Mouse (Mus musculus) ES-E14 (cell line): ENCODE measurements at regions not wholly inside any gene's neighbourhood (a gene's known extent, or its start where the extent isn't known, plus 50 kb on each side); places are given as distances from the start of the nearest gene placed in this dataset.

ENCODE experiments used
- DNase-seq: peaks from one replicate; pipeline ENCODE4 v3.0.0-alpha.2; 2013; ENCODE audit warnings: low read depth, low spot score
- H3K27ac ChIP-seq: 2 replicates; pipeline ENCODE4 v1.5.1; 2012; ENCODE audit warnings: low read depth, mild to moderate bottlenecking, low read length, moderate library complexity, mixed read lengths; ENCODE audit not compliant: poor library complexity, insufficient read depth, severe bottlenecking
- H3K36me3 ChIP-seq: 2 replicates; pipeline ENCODE4 v1.6.1; 2012; ENCODE audit warnings: mild to moderate bottlenecking, low read length, moderate library complexity, mixed read lengths; ENCODE audit not compliant: control insufficient read depth, poor library complexity, insufficient read depth, severe bottlenecking
- H3K4me1 ChIP-seq, 2 experiments: fragments of 150-350 bp in 1 of 2; sonication (generic) in 1 of 2; 2 replicates each; pipeline ENCODE4 v1.6.1; 2012; ENCODE audit warnings: low read length in 2 of 2, mild to moderate bottlenecking in 1 of 2, mixed read lengths in 1 of 2; ENCODE audit not compliant: control insufficient read depth in 2 of 2, insufficient read depth in 2 of 2, poor library complexity in 1 of 2
- H3K4me3 ChIP-seq, 2 experiments: fragments of 150-350 bp in 1 of 2; sonication (generic) in 1 of 2; 2 replicates each; pipeline ENCODE4 v1.5.1; 2012; ENCODE audit warnings: low read length in 2 of 2, low read depth in 1 of 2, mild to moderate bottlenecking in 1 of 2, mixed read lengths in 1 of 2; ENCODE audit not compliant: insufficient read depth in 1 of 2, poor library complexity in 1 of 2, severe bottlenecking in 1 of 2
- H3K9ac ChIP-seq: 2 replicates; pipeline ENCODE4 v1.6.1; 2012; ENCODE audit warnings: low read depth, mild to moderate bottlenecking, low read length, mixed read lengths; ENCODE audit not compliant: poor library complexity, insufficient read depth, severe bottlenecking
- H3K9me3 ChIP-seq: fragments of 150-350 bp; sonication (generic); 2 replicates; pipeline ENCODE4 v1.6.1; 2012; ENCODE audit warnings: low read depth, mild to moderate bottlenecking, low read length; ENCODE audit not compliant: control insufficient read depth, insufficient read depth
- CHD2 ChIP-seq: IDR thresholded peaks from 2 replicates; pipeline ENCODE4 v1.6.1; 2014; ENCODE audit warnings: mild to moderate bottlenecking, low read depth, low read length, inconsistent platforms
- HCFC1 ChIP-seq: IDR thresholded peaks from 2 replicates; pipeline ENCODE4 v1.6.1; 2012; ENCODE audit warnings: low read length, inconsistent platforms, borderline replicate concordance; ENCODE audit not compliant: insufficient read depth
- MAFK ChIP-seq: IDR thresholded peaks from 2 replicates; pipeline ENCODE4 v1.6.1; 2014; ENCODE audit warnings: mild to moderate bottlenecking, low read depth, low read length, inconsistent platforms; ENCODE audit not compliant: insufficient read depth
- ZC3H11A ChIP-seq: IDR thresholded peaks from 2 replicates; pipeline ENCODE4 v1.6.1; 2012; ENCODE audit warnings: low read depth, mild to moderate bottlenecking, inconsistent platforms, low read length, borderline replicate concordance
- ZNF384 ChIP-seq: IDR thresholded peaks from 2 replicates; pipeline ENCODE4 v1.6.1; 2012; ENCODE audit warnings: low read depth, low read length, inconsistent platforms
- in situ Hi-C, 2 experiments: fragments of 600-800 bp; cut with MboI; formaldehyde crosslinking; loops; one replicate each; pipeline ENCODE4 v1.15.1; 2025; ENCODE audit warnings: low sequenced_read_pairs in 2 of 2, inconsistent platforms in 1 of 2; ENCODE audit not compliant: unreplicated experiment in 2 of 2

GRCm38 (mm10) chr14:36726092-36726491 lies 242.5 kb downstream of the Ccser2 start:
- Histone ChIP-seq H3K36me3 (no peaks in the 10 kb centered on the region), H3K9me3 (no peaks in the 10 kb centered on the region), H3K9ac (no peak overlapping the region), H3K27ac (no peak overlapping the region), H3K4me1 (no peaks in the 10 kb centered on the region), H3K4me3 (no peak overlapping the region)
- in situ Hi-C loops, result no loop called here
- TF ChIP-seq ZC3H11A (no peak), ZNF384 (no peak), MAFK (no peak), CHD2 (no peak), HCFC1 (no peak)
- no peak for DNase-seq

GRCm38 (mm10) chr14:36715684-36716083 lies 252.9 kb downstream of the Ccser2 start:
- Histone ChIP-seq H3K36me3 (no peaks in the 10 kb centered on the region), H3K9ac (no peak overlapping the region), H3K27ac (no peak overlapping the region), H3K4me3 (no peak overlapping the region), H3K4me1 (no peaks in the 10 kb centered on the region), H3K9me3 (no peaks in the 10 kb centered on the region)
- TF ChIP-seq ZNF384 (no peak), ZC3H11A (no peak), HCFC1 (no peak), MAFK (no peak), CHD2 (no peak)
- in situ Hi-C loops, result no loop called here
- no peak for DNase-seq

- Histone ChIP-seq H3K4me1 (no peaks in the 10 kb centered on the region), H3K36me3 (no peaks in the 10 kb centered on the region), H3K9me3 (no peaks in the 10 kb centered on the region), H3K4me3 (no peak overlapping the region), H3K27ac (no peak overlapping the region), H3K9ac (no peak overlapping the region)
- TF ChIP-seq ZC3H11A (no peak), ZNF384 (no peak)
- in situ Hi-C loops, result no loop called here
- DNase-seq, result no peak
Observed at GRCm38 (mm10) chr14:36696993-36697392, 271.6 kb downstream of the Ccser2 start.

- TF ChIP-seq ZNF384, result no peak
- no peak for TF ChIP-seq CHD2
- no peak for TF ChIP-seq HCFC1
- no peak for TF ChIP-seq MAFK
- TF ChIP-seq ZC3H11A, result no peak
- H3K36me3 ChIP-seq, result no peaks in the 10 kb centered on the region
- in situ Hi-C loops, result no loop called here
- no peaks in the 10 kb centered on the region for H3K9me3 ChIP-seq
- H3K27ac ChIP-seq, result no peak overlapping the region
- no peaks in the 10 kb centered on the region for H3K4me1 ChIP-seq
- DNase-seq, result no peak
- H3K9ac ChIP-seq, result no peak overlapping the region
- H3K4me3 ChIP-seq, result no peak overlapping the region
Observed at GRCm38 (mm10) chr14:36691958-36692357, 276.6 kb downstream of the Ccser2 start.

GRCm38 (mm10) chr14:36691018-36691417 lies 277.6 kb downstream of the Ccser2 start:
- Histone ChIP-seq H3K27ac (no peak overlapping the region), H3K9me3 (no peaks in the 10 kb centered on the region)

More at GRCm38 (mm10) chr14:36691018-36691417, 277.6 kb downstream of the Ccser2 start:
- no peaks in the 10 kb centered on the region for H3K4me1 ChIP-seq
- no peak overlapping the region for H3K9ac ChIP-seq
- no peaks in the 10 kb centered on the region for H3K36me3 ChIP-seq
- H3K4me3 ChIP-seq, result no peak overlapping the region
- TF ChIP-seq HCFC1, result no peak
- no peak for TF ChIP-seq CHD2
- no peak for TF ChIP-seq ZNF384
- TF ChIP-seq MAFK, result no peak
- no peak for TF ChIP-seq ZC3H11A
- in situ Hi-C loops, result no loop called here
- no peak for DNase-seq
